Mouse (Mus musculus) MN1 (cell line): Measurements from ENCODE around the gene Ifna1.
A peak's percentile ranks its signal among the peaks of the same experiment; 100 is the strongest.

Experiments
- DNase-seq: peaks from one replicate; pipeline ENCODE4 v3.0.0-alpha.2; 2016; ENCODE audit warnings: low spot score

Ifna1 gene

DNA sequence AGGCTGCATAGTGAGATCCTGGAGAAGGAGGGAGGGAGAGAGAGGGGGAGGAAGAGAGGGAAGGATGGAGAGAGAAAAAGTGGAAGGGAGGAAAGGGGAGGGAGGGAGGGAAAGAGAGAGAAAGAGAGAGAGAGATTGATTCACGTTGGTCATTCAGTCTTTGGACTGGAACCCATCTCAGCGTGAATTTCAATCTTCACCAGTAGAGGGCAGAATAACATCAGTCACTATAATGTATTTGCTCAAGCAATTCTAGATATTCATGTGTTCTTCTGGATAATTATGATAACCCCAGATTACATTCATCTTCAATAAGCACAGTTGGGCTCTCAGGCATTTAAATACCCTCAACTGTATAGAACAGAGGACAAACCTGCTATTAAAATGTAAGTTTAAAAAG, 22.8 kb downstream of the Ifna1 start:
- DNase-seq: peak; percentile 56

- no peak for DNase-seq
These were observed 25.7 kb downstream of the Ifna1 start for GRCm38 (mm10) chr4:88875435-88876095.

GRCm38 (mm10) chr4:88876520-88876919, 26.6 kb downstream of the Ifna1 start:
- DNase-seq: no peak

- DNase-seq: no peak
These were observed 28.4 kb downstream of the Ifna1 start for GRCm38 (mm10) chr4:88878246-88878645.

GRCm38 (mm10) chr4:88878772-88879171, 28.9 kb downstream of the Ifna1 start:
- no peak for DNase-seq

GRCm38 (mm10) chr4:88880101-88880500, 30.2 kb downstream of the Ifna1 start, which contains the start of gene Ifne:
Gene Ifne (minus strand): TSS chr4:88880201.
- DNase-seq: no peak

DNA sequence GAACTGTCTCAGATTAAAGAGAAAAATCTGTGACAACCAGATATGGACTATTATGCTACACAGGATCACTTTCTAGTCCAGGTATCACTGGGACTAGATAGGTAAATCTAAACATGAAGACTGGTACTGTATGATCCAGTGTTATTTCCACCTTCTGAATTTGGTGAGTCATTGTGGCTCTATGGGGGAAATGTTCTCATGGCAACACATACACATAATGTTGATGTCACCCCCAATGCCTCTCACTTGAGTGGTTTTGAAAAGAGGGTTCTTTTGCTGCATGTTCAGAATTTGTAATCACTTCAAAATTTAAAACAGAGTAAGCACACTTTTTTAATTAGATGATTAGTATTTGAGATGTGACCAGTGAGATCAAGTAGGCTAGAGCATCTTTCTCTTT, 38.3 kb downstream of the Ifna1 start:
- DNase-seq: no peak

DNA sequence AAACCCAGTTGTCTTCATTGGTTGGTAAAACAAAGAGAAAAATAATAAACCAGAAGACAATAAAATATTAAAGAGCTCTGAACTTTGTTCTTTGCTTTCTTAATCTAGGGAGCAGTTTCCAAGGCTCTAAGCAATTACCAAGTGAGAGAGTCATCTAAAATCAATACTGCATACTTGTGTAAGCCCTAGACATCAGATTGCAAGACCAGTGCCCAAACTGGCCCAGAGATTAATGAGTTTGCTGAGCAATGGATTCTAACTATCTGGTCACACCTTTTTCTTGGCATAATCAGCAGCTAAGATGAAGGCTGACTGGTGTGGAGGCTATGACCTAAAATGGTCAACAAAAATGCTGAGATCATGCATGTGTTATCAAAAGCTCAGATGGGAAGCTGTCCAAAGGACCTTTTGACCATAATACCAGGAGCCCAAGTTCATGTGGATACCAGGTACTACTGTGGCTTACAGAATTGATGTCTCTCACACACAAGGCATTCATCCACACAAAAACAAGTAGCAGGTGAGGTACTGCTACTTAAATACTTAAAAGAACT, 43.4 kb downstream of the Ifna1 start:
- DNase-seq: no peak
